Mouse (Mus musculus): ENCODE measurements around the gene Elmo3. TPM values are rescaled to one million over a fixed set of nuclear protein-coding genes. Genes with fewer than 3 reads are reported as not detected.
A peak's percentile ranks its signal among the peaks of the same experiment; 100 is the strongest.

Gene Elmo3
- polyA plus RNA-seq, 1 experiment from 2014 or later: 1.3 TPM

DNA sequence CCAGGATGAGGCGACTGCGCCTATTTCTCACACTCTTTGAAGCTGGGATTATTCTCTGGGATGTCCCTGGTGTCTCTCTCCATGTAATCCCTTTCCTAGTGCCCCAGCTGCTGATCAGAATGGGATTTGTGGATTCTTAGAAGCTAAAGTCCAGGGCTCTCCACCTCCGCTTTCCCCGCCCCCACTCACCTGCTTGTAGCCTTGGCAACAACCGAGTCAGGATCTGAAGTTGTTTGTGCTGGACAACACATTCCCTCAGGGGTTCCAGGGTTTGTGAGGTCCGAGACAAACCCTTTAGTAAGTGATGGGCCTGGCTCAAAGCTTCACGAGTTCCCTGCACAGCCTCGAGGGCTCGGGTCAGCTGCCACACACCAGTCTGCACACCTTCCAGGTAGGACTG is 10.6 kb upstream of the Elmo3 start:
- Histone ChIP-seq H3K4me1 (replicated peaks; ENCODE audit: control insufficient read depth, insufficient read depth, low read length) (peaks cover 32% of the 10 kb centered on the region), H3K9me3 (ENCODE audit: control insufficient read depth, low read length) (no peaks in the 10 kb centered on the region), H3K4me3 (replicated peaks; ENCODE audit: low read length) (no peak overlapping the region), H3K4me2 (ENCODE audit: low read length) (no peak overlapping the region), H3K36me3 (ENCODE audit: control insufficient read depth, insufficient read depth) (peaks cover 1% of the 10 kb centered on the region), H3K9ac (replicated peaks; ENCODE audit: low read depth, low read length) (no peak overlapping the region), H3K27me3 (replicated peaks; ENCODE audit: control insufficient read depth, insufficient read depth, low read length) (no peaks in the 10 kb centered on the region), H3K27ac (ENCODE audit: low read length) (no peak overlapping the region)
- WGBS: 65% methylated on average over 9 of the region's 9 CpGs
- ATAC-seq: no peak

GRCm38 (mm10) chr8:105295256-105295655 is 10.1 kb upstream of the Elmo3 start:
- ATAC-seq: no peak
- no peak overlapping the region for H3K9ac ChIP-seq (replicated peaks; ENCODE audit: low read depth, low read length)
- H3K36me3 ChIP-seq (ENCODE audit: control insufficient read depth, insufficient read depth): peaks cover 6% of the 10 kb centered on the region
- 74% methylated on average over 11 of the region's 11 CpGs for WGBS
- no peak overlapping the region for H3K4me3 ChIP-seq (replicated peaks; ENCODE audit: low read length)
- H3K9me3 ChIP-seq (ENCODE audit: control insufficient read depth, low read length): no peaks in the 10 kb centered on the region
- no peaks in the 10 kb centered on the region for H3K27me3 ChIP-seq (replicated peaks; ENCODE audit: control insufficient read depth, insufficient read depth, low read length)
- H3K4me1 ChIP-seq (replicated peaks; ENCODE audit: control insufficient read depth, insufficient read depth, low read length): peaks cover 27% of the 10 kb centered on the region
- H3K4me2 ChIP-seq (ENCODE audit: low read length): no peak overlapping the region
- no peak overlapping the region for H3K27ac ChIP-seq (ENCODE audit: low read length)

- no peak for ATAC-seq
- Histone ChIP-seq H3K27me3 (replicated peaks; ENCODE audit: control insufficient read depth, insufficient read depth, low read length) (no peaks in the 10 kb centered on the region), H3K9me3 (ENCODE audit: control insufficient read depth, low read length) (no peaks in the 10 kb centered on the region), H3K4me3 (replicated peaks; ENCODE audit: low read length) (no peak within 1 kb of the TSS; the same call in 1 of the 2 replicates), H3K4me1 (replicated peaks; ENCODE audit: control insufficient read depth, insufficient read depth, low read length) (peaks cover 20% of the 10 kb centered on the region), H3K9ac (replicated peaks; ENCODE audit: low read depth, low read length) (no peak within 1 kb of the TSS), H3K27ac (ENCODE audit: low read length) (no peak within 1 kb of the TSS), H3K4me2 (ENCODE audit: low read length) (peak within 1 kb of the TSS; percentile 89), H3K36me3 (ENCODE audit: control insufficient read depth, insufficient read depth) (peaks cover 9% of the 10 kb centered on the region)
- 76% methylated on average over 11 of the region's 11 CpGs for WGBS
These were observed 9.4 kb upstream of the Elmo3 start, which contains the start of gene Exoc3l for GRCm38 (mm10) chr8:105295895-105296573. Exoc3l (minus strand) TSS chr8:105296101.

GRCm38 (mm10) chr8:105297511-105298192 is 7.7 kb upstream of the Elmo3 start, which contains the start of gene E2f4:
E2f4 (plus strand) TSS chr8:105297663.
- H3K4me2 ChIP-seq (ENCODE audit: low read length): peak within 1 kb of the TSS; percentile 89
- H3K4me1 ChIP-seq (replicated peaks; ENCODE audit: control insufficient read depth, insufficient read depth, low read length): peaks cover 20% of the 10 kb centered on the region
- peak within 1 kb of the TSS; percentile 54; the same call in 1 of the 2 replicates for H3K27ac ChIP-seq (ENCODE audit: low read length)
- H3K27me3 ChIP-seq (replicated peaks; ENCODE audit: control insufficient read depth, insufficient read depth, low read length): no peaks in the 10 kb centered on the region
- H3K9ac ChIP-seq (replicated peaks; ENCODE audit: low read depth, low read length): peak within 1 kb of the TSS; percentile 88
- WGBS: under 1% methylated on average over 56 of the region's 58 CpGs
- no peaks in the 10 kb centered on the region for H3K9me3 ChIP-seq (ENCODE audit: control insufficient read depth, low read length)
- H3K36me3 ChIP-seq (ENCODE audit: control insufficient read depth, insufficient read depth): peaks cover 21% of the 10 kb centered on the region
- peak within 1 kb of the TSS; percentile 89 for H3K4me3 ChIP-seq (replicated peaks; ENCODE audit: low read length)
- ATAC-seq: peak; percentile 95

GRCm38 (mm10) chr8:105298351-105299252 is 6.8 kb upstream of the Elmo3 start:
- Histone ChIP-seq H3K27ac (ENCODE audit: low read length) (no peak overlapping the region), H3K9me3 (ENCODE audit: control insufficient read depth, low read length) (no peaks in the 10 kb centered on the region), H3K27me3 (replicated peaks; ENCODE audit: control insufficient read depth, insufficient read depth, low read length) (no peaks in the 10 kb centered on the region), H3K36me3 (ENCODE audit: control insufficient read depth, insufficient read depth) (peaks cover 25% of the 10 kb centered on the region), H3K4me1 (replicated peaks; ENCODE audit: control insufficient read depth, insufficient read depth, low read length) (peaks cover 20% of the 10 kb centered on the region), H3K4me2 (ENCODE audit: low read length) (peak overlapping the region; percentile 89), H3K9ac (replicated peaks; ENCODE audit: low read depth, low read length) (peak overlapping the region; percentile 88), H3K4me3 (replicated peaks; ENCODE audit: low read length) (peak overlapping the region; percentile 89)
- no peak for ATAC-seq
- 64% methylated on average over 18 of the region's 18 CpGs for WGBS

- no peak for ATAC-seq
- Histone ChIP-seq H3K4me1 (replicated peaks; ENCODE audit: control insufficient read depth, insufficient read depth, low read length) (peaks cover 20% of the 10 kb centered on the region), H3K9ac (replicated peaks; ENCODE audit: low read depth, low read length) (no peak overlapping the region), H3K4me2 (ENCODE audit: low read length) (no peak overlapping the region), H3K36me3 (ENCODE audit: control insufficient read depth, insufficient read depth) (peaks cover 29% of the 10 kb centered on the region), H3K9me3 (ENCODE audit: control insufficient read depth, low read length) (no peaks in the 10 kb centered on the region), H3K27ac (ENCODE audit: low read length) (no peak overlapping the region), H3K27me3 (replicated peaks; ENCODE audit: control insufficient read depth, insufficient read depth, low read length) (no peaks in the 10 kb centered on the region), H3K4me3 (replicated peaks; ENCODE audit: low read length) (no peak overlapping the region)
- WGBS: 96% methylated on average over 8 of the region's 8 CpGs
These were observed 5.4 kb upstream of the Elmo3 start for GRCm38 (mm10) chr8:105299962-105300361.

DNA sequence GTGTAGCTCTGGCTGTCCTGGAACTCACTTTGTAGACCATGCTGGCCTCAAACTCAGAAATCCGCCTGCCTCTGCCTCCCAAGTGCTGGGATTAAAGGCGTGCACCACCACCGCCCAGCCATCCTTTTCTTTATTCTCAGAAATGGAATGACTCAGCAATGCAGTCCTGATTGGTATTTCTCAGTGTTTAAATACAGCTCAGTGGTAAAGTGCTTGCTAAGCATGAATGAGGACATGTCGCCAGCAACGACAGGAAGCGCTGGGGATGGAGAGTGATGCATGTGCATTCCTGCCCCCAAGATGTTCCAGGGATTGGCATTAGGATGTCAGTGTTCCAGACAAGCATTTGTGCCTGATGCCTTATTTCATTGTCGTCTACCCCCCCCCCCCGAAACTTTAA is 2.0 kb upstream of the Elmo3 start:
- Histone ChIP-seq H3K9me3 (ENCODE audit: control insufficient read depth, low read length) (no peaks in the 10 kb centered on the region), H3K4me2 (ENCODE audit: low read length) (no peak overlapping the region), H3K9ac (replicated peaks; ENCODE audit: low read depth, low read length) (no peak overlapping the region), H3K36me3 (ENCODE audit: control insufficient read depth, insufficient read depth) (peaks cover 37% of the 10 kb centered on the region), H3K27ac (ENCODE audit: low read length) (no peak overlapping the region), H3K4me3 (replicated peaks; ENCODE audit: low read length) (no peak overlapping the region), H3K27me3 (replicated peaks; ENCODE audit: control insufficient read depth, insufficient read depth, low read length) (no peaks in the 10 kb centered on the region), H3K4me1 (replicated peaks; ENCODE audit: control insufficient read depth, insufficient read depth, low read length) (peaks cover 20% of the 10 kb centered on the region)
- 87% methylated on average over 8 of the region's 8 CpGs for WGBS
- ATAC-seq: no peak

DNA sequence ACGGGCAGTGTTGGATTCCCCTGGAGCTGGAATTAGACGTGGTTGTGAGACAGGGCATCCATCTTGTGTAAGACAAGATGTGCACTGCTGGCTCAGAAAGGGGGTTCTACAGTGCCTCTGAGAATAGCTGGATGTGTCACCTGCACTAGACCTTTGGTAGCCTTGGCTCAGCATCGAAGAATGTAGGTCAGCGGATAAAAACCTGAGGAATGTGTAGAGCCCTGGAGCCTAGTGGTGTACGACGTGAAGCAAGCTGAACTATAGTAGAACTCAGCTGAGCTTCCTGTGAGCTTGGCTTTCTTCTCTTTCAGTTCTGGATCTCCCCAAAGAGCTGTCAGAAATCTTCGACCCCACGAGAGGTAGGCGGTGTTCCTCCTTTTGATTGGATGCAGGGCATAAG is 1.5 kb upstream of the Elmo3 start:
- Histone ChIP-seq H3K4me2 (ENCODE audit: low read length) (no peak overlapping the region), H3K27me3 (replicated peaks; ENCODE audit: control insufficient read depth, insufficient read depth, low read length) (no peaks in the 10 kb centered on the region), H3K4me1 (replicated peaks; ENCODE audit: control insufficient read depth, insufficient read depth, low read length) (peaks cover 15% of the 10 kb centered on the region), H3K9ac (replicated peaks; ENCODE audit: low read depth, low read length) (no peak overlapping the region), H3K9me3 (ENCODE audit: control insufficient read depth, low read length) (no peaks in the 10 kb centered on the region), H3K27ac (ENCODE audit: low read length) (no peak overlapping the region), H3K4me3 (replicated peaks; ENCODE audit: low read length) (no peak overlapping the region), H3K36me3 (ENCODE audit: control insufficient read depth, insufficient read depth) (peaks cover 37% of the 10 kb centered on the region)
- no peak for ATAC-seq
- WGBS: 86% methylated on average over 9 of the region's 9 CpGs

Data from forebrain, embryonic 16.5 days (tissue).